Mouse (Mus musculus) midbrain, embryonic 10.5 days (tissue): ENCODE measurements around the gene Ccdc74a. TPM values are rescaled to one million over a fixed set of nuclear protein-coding genes. Genes with fewer than 3 reads are reported as not detected.

ENCODE experiments used
- DNase-seq: peaks from one replicate; pipeline ENCODE4 v3.0.0-alpha.2; 2017; ENCODE audit warnings: low spot score
- H3K27ac ChIP-seq: fragments of 300-500 bp; sonication (generic); replicated peaks from 2 replicates; pipeline ENCODE4 v1.5.1; 2016; ENCODE audit warnings: mild to moderate bottlenecking
- H3K27me3 ChIP-seq: fragments of 300-500 bp; sonication (generic); 2 replicates; pipeline ENCODE4 v1.6.1; 2016; ENCODE audit warnings: low read depth, mild to moderate bottlenecking; ENCODE audit not compliant: poor library complexity, severe bottlenecking
- H3K36me3 ChIP-seq: fragments of 300-500 bp; sonication (generic); 2 replicates; pipeline ENCODE4 v1.6.1; 2016; ENCODE audit warnings: mild to moderate bottlenecking, moderate library complexity
- H3K4me1 ChIP-seq: fragments of 300-500 bp; sonication (generic); 2 replicates; pipeline ENCODE4 v1.6.1; 2016
- H3K4me3 ChIP-seq: fragments of 300-500 bp; sonication (generic); 2 replicates; pipeline ENCODE4 v1.5.1; 2016; ENCODE audit warnings: mild to moderate bottlenecking, moderate library complexity
- H3K9me3 ChIP-seq: fragments of 300-500 bp; sonication (generic); replicated peaks from 2 replicates; pipeline ENCODE4 v1.6.1; 2016; ENCODE audit warnings: mild to moderate bottlenecking
- WGBS: fragments of 180-500 bp; shearing (Covaris S2); methylation state at CpG from one replicate; pipeline ENCODE4 v1.1.7; 2016; 5-methylcytosine and 5-hydroxymethylcytosine counted together
- polyA plus RNA-seq: library from polyadenylated mRNA; unstranded; fragments of >200 nt; fragmentation: Nextera tagmentation; extraction: Ambion mirVana; gene quantifications from 2 replicates; pipeline ENCODE4 v1.2.1, GENCODE M21; 2016

Gene Ccdc74a
- polyA plus RNA-seq, 1 experiment from 2014 or later, result 6.4 TPM

DNA sequence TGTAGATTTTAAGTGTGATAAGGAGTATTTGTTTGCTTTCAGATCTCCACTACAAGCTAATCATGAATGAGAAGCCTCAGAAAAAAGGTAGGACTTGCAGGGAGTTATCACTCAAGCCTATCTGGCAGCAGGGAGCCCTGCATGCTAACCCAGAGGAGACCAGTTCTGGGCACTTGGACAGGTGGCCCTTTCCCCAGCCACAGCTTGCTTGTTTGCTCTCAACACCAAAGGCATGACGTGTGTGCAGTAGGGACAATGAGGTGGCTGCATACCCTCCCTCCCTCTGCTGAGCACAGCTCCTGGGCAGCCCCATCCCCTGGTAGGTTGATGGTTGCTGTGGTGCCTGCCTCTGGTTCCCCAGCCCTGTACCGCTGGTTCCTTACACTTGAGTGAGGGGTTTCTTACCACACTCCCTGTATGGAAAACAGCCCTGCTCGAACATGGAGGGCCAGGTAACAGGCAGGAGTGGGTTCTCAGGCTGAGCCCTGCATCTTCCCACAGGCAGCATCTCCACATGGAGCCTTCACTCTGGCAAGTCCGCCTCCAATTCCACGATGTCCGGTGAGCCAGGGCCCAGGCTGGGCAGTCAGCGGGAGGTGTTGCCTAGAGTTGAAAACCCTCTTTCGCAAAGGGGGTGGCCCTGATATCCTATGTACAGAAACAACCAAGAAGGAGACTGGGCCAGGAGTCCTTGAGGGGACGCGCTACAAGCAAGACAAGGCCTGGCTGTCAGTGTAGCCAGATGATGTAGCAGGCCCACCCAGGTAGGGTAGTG lies 1.5 kb downstream of the Ccdc74a start:
- WGBS, result 86% methylated on average over 10 of the region's 10 CpGs
- Histone ChIP-seq H3K27me3 (no peaks in the 10 kb centered on the region; the same call in 1 of the 2 replicates), H3K27ac (0 out of 2 replicates have a peak overlapping the region, but pooled peaks have one; percentile 7), H3K4me1 (peaks cover 25% of the 10 kb centered on the region), H3K36me3 (peaks cover 58% of the 10 kb centered on the region), H3K9me3 (no peaks in the 10 kb centered on the region), H3K4me3 (no peak overlapping the region)
- no peak for DNase-seq

DNA sequence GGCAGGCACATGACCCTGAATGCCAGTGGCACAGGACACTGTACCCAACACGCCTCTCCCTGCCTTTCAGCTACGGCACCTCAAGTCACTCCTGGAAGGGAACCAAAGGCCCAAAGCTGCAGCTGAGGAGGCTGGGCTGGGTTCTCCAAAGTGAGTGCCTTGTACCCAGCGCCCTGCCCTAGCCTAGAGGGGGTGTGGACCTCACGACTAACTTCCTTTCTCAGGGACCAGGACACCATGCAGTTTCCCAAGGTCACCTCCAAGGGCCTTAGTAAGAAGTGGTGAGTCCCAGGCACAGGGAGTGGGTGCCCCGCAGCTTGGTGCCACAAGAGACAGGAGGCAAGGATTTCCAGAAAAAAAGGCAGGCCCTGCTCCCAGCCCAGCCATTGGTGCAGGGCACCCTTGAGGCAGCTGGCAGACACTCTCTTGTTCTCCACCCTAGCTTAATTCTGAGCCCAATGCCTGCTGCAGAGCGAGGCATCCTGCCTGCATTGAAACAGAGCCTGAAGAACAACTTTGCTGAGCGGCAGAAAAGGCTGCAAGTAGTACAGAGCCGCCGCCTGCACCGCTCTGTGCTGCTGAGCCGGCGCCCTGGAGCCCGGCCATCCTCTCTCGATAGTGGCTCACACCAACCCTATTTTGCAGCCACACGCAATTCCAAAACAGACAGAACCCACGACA lies 3.8 kb downstream of the Ccdc74a start:
- H3K4me1 ChIP-seq, result peaks cover 25% of the 10 kb centered on the region
- H3K27me3 ChIP-seq, result no peaks in the 10 kb centered on the region
- H3K4me3 ChIP-seq, result no peak overlapping the region
- no peak overlapping the region for H3K27ac ChIP-seq
- no peaks in the 10 kb centered on the region for H3K9me3 ChIP-seq
- WGBS, result 88% methylated on average over 16 of the region's 16 CpGs
- DNase-seq, result no peak
- H3K36me3 ChIP-seq, result peaks cover 69% of the 10 kb centered on the region

DNA sequence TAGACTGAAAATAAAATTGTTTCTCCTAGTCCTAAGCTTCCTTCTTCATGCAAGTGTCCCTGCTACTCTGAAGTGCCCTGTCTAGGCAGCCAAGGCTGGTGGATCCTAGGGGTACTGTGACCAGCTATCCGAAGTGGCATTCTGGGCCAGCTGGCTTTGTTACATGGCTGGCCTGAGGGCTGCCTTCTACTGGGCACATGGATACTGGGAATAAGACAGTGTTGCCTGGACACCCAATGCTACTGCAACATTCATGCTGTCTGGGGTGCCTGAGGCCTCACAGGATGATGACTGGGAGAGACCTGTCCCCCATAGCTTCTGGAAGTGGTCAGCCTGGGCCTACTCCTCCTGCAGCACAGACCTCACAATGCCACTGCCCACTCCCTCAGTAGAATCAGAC lies 4.4 kb downstream of the Ccdc74a start:
- no peak overlapping the region for H3K4me3 ChIP-seq
- H3K36me3 ChIP-seq, result peaks cover 75% of the 10 kb centered on the region
- WGBS, result 93% methylated on average over 1 of the region's 1 CpGs

DNA sequence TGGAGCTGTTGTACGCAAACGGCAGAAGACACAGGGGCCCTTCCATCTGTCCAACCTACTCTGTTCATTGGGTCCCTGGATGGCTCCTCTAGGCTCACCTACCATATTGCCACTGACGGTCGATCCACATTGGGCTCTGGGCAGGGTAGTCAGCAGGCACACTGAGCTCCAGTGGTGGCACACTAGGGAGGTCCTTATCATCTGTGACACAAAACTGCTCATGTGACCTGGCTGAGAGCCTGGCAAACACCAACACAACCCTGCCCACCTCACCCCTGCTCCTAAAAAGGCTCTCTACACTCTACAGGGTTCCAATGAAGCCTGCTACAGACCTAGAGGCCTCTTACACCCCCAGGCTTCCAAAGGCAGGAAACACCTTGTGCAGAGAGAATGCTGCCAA lies 6.3 kb downstream of the Ccdc74a start:
- Histone ChIP-seq H3K4me3 (no peak overlapping the region), H3K27ac (no peak overlapping the region), H3K9me3 (no peaks in the 10 kb centered on the region), H3K36me3 (peaks cover 88% of the 10 kb centered on the region), H3K27me3 (no peaks in the 10 kb centered on the region), H3K4me1 (peaks cover 8% of the 10 kb centered on the region)
- no peak for DNase-seq
- 96% methylated on average over 4 of the region's 4 CpGs for WGBS

More for the DNA sequence above, 4.4 kb downstream of the Ccdc74a start:
- no peaks in the 10 kb centered on the region for H3K27me3 ChIP-seq
- no peaks in the 10 kb centered on the region for H3K9me3 ChIP-seq
- no peak overlapping the region for H3K27ac ChIP-seq
- no peak for DNase-seq
- peaks cover 25% of the 10 kb centered on the region for H3K4me1 ChIP-seq

DNA sequence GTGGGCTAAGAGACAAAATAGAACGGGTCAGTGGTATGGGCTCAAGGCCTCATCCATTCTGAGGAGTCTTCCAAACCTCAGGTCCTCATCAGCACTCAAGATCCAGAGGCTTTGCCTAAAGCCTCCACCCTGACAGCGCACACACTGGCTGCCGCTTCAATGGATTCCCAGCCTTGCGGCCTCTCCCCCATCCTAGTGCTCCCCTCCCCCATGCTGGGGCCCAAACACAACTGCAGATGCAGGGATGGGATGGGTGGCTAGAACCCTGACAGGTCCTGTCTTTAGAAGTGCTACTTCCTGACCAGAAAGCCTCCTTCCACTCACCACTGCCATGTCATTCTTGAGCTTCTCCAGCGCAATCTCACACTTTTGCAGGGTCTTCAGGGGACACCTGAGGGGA lies 7.3 kb downstream of the Ccdc74a start:
- Histone ChIP-seq H3K9me3 (no peaks in the 10 kb centered on the region), H3K36me3 (peaks cover 91% of the 10 kb centered on the region), H3K27ac (no peak overlapping the region), H3K27me3 (no peaks in the 10 kb centered on the region), H3K4me3 (no peak overlapping the region), H3K4me1 (no peaks in the 10 kb centered on the region)
- no peak for DNase-seq
- 92% methylated on average over 5 of the region's 5 CpGs for WGBS

DNA sequence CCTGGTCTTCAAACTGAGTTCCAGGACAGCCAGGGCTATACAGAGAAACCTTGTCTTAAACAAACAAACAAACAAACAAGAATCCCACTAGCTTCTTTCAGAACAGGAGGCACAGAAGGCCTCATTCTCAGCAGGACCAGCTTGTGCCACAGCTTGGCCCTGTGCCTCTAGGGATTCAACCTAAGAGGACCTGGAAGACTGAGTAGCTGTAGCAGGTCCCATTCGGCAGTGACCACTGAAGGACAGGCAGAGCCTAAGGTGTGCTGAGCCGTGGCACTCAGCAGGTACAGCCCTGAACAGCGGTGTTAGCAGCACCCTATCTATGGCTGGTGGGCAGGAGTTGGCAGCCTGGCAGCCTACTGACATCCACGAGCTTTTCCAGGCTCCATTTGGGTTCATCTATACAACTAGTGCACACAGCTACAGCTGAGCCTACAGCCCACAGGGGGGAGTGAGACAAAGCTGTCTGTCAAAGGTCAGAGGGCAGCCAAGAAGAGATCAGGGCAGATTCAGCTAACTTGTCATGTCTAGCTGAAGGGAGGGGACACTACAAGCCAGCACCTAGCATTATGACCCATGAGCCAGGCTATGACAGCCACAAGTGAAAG lies 8.0 kb downstream of the Ccdc74a start:
- no peaks in the 10 kb centered on the region for H3K27me3 ChIP-seq
- no peak for DNase-seq
- H3K27ac ChIP-seq, result no peak overlapping the region
- H3K4me1 ChIP-seq, result no peaks in the 10 kb centered on the region
- H3K9me3 ChIP-seq, result no peaks in the 10 kb centered on the region
- H3K36me3 ChIP-seq, result peaks cover 91% of the 10 kb centered on the region
- H3K4me3 ChIP-seq, result no peak overlapping the region
- WGBS, result 88% methylated on average over 4 of the region's 4 CpGs

DNA sequence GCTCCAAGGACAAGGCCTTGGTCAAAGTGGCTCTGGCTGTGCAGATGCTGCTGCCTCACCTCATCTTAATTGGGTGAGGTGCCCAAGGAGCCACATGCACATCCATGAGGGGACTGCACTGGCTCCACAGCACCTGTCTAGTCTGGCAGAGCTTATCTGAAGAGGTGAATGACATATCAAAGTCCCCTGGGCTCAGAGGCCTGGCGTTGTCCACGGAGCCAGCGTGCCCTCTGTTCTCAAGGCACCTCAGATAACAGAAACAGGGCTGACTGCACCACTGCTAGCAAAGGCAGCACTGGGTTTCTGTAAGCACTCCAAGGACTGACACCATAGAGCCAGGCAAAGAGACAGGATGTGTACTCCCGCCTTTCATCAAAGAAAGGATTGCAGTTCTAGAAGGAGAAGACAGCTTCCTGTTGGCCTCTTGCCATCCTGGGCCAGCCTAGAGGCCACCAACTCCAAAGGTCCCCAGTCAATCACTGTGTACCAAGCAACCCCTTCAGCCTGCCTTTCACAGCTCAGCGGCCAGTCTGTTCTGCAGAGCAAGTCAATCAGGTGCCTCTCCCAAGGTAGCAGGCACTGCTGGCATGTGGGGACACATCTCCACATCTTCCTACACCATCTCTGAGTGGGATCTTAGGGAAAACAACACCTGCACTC lies 10.1 kb downstream of the Ccdc74a start:
- H3K27me3 ChIP-seq, result no peaks in the 10 kb centered on the region
- DNase-seq, result no peak
- peaks cover 91% of the 10 kb centered on the region for H3K36me3 ChIP-seq
- no peaks in the 10 kb centered on the region for H3K9me3 ChIP-seq
- H3K27ac ChIP-seq, result no peak overlapping the region
- 95% methylated on average over 5 of the region's 5 CpGs for WGBS
- no peak overlapping the region for H3K4me3 ChIP-seq
- H3K4me1 ChIP-seq, result no peaks in the 10 kb centered on the region

DNA sequence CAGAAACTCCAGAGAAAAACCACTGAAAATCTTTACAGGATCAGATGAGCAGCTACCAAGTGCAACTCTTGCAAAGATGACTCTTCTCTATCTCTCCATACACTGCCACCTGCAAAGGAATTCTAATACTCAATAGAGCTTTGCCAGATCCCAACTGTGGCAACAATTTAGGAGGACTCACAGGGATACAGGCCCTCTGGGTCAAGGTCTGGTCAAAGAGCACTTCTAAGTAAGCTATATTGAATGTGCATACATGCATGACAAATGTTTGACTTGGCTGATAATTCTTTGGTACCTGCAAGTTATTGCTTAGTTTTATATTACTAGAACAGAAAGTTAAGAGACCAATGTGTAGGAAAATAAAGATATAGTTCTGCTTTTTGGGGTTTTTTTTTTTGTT lies 19.3 kb downstream of the Ccdc74a start:
- no peaks in the 10 kb centered on the region for H3K4me1 ChIP-seq
- H3K27me3 ChIP-seq, result no peaks in the 10 kb centered on the region
- H3K9me3 ChIP-seq, result no peaks in the 10 kb centered on the region
- no peak overlapping the region for H3K4me3 ChIP-seq
- H3K27ac ChIP-seq, result no peak overlapping the region
- peaks cover 91% of the 10 kb centered on the region for H3K36me3 ChIP-seq
- no peak for DNase-seq

DNA sequence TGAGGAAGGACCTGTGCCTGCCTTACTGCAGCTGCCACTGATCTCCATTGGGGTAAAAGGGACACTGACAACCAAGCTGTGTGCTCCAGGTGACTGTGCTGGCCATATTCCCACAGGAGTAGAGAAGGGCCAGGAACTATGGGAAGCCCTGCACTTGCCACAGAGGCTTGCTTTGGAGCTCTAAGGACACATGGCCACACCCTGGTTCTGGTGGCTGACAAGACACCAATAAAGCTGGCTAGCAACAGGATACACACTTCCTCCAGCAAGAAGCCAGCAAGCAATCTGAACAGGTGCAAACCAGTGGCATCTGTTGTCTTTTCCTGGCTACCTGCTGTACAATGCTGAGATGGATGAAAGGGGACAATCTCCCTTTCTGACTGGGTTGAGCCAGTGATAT lies 23.6 kb downstream of the Ccdc74a start:
- Histone ChIP-seq H3K4me1 (no peaks in the 10 kb centered on the region), H3K27ac (no peak overlapping the region), H3K4me3 (no peak overlapping the region), H3K36me3 (peaks cover 92% of the 10 kb centered on the region), H3K9me3 (no peaks in the 10 kb centered on the region), H3K27me3 (no peaks in the 10 kb centered on the region)
- DNase-seq, result no peak

DNA sequence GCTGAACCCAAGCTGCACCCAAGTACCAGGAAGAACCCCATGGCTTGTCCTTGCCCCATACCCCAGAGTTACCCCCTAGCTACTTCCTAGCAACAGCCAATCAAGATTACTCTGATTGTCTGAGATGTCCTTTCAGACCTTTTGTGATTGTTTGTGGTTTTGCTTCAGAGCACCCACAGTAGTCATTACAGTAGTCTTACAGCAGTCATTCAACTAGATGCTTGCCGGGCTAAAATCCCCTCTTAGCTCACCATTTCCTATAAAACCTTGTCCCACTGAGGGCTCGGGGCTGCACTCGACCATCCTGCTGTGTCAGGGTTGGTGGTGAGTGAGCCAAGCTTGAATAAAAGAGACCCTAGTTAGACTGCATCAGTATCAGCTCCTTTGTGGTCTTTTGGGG lies 48.6 kb downstream of the Ccdc74a start:
- no peak overlapping the region for H3K27ac ChIP-seq
- no peaks in the 10 kb centered on the region for H3K9me3 ChIP-seq
- peaks cover 63% of the 10 kb centered on the region for H3K36me3 ChIP-seq
- H3K27me3 ChIP-seq, result no peaks in the 10 kb centered on the region
- WGBS, result 89% methylated on average over 3 of the region's 3 CpGs
- no peaks in the 10 kb centered on the region for H3K4me1 ChIP-seq
- no peak for DNase-seq
- no peak overlapping the region for H3K4me3 ChIP-seq
